Mouse (Mus musculus): ENCODE measurements around the gene Atg10.

Gene Atg10

DNA sequence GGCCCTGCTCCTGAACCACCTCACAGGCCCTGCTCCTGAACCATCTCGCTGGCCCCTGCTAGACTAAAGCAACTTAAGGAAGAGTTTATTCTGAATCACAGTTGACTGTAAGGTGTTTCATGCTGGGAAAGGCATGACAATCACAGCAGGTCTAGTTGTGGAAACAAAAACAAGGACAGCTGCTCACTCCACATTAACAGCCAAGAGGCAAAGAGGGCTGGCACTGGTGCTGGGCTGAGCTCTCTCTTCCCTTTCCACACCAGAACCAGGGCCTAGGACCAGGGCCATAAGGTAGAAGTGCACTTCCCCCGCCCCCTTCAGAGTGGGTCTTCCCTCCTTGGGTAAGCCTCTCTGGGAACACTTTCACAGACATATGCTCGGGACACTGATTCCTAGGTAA, 48.4 kb downstream of the Atg10 start:
- DNase-seq (ENCODE audit: low spot score), result no peak

DNA sequence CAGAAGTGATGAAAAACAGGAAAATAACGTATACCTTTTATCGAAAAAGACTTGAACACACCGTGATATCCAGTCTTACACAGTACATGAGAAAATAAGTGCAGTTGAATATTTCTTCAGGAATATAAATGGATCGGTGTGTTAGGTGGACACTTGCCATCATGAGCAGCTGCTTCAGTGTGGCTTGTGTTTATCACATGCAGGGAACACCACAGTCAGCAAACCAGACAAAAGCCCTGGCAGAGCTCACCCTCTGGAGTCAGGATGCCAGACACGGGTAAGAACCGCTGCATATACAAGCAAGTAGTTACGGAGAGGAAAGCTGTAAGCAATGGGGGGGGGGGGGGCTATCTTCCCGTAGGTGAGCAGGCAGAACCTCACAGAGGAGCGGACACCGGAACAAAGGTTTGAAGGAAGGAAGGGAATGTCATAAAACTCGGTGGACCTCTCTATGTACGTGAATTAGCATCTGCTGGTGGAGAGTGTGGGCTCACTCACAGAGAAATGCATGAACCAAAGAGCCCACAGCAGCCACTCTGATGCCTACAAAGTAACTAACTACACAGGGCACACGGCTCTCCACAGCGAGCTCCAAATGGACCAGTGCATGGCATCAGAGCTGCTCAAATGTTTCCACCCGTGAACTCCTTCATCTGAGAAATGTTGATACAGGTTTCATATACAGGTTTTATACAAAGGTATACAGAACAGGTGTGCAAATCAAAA, 51.8 kb downstream of the Atg10 start:
- no peak for DNase-seq (ENCODE audit: low spot score)

DNA sequence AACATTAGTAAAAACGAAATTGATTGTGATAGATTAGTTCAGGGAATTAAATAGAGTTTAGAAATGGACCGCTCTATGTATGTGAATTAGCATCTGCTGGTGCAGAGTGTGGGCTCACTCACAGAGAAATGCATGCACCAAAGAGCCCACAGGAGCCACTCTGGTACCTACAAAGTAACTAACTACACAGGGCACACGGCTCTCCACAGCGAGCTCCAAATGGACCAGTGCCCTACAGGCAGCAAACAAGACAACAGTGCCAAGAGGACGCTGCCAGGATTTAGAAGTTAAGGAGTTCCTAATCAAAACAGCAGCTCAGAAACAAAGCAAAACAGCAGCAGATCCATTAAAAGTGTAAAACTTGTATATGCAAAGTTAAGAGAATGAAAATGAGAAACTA, 52.6 kb downstream of the Atg10 start:
- no peak for DNase-seq (ENCODE audit: low spot score)

DNA sequence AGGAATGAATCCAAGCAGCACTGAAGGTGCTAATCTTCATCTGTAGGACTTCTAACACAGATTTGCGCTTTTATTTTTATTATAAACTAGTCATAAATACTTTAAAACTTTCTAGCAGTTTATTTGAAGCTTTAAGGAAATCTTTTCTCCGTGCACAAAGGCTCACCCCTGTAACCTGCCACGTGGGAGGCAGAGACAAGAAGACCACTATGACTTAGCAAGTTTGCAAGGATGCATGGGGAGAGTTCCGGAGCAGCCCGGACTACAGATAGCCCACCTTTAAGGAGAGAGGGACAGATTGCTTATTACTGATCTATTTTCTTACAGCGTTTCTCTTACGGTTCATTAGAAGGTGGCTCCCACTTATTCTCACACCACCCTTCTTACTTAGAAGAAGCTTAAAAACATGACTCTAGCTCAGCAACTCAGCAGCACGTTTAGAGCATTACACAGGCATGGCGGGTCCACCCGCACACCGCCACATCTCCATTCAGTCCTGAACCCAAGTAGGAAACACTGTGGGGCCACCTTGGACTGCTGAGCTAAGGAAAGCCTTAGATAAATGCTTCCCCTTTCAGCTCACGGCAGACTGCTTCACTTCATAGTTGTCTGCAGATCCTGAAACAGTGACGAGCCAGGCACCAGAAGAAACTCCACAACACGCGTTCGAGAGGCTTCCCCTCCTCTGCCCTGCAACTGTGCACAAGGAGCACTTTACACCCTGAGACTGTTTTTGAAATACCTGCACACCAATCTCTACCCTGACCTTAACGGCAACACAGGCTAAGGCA, 54.0 kb downstream of the Atg10 start:
- no peak for DNase-seq (ENCODE audit: low spot score)

DNA sequence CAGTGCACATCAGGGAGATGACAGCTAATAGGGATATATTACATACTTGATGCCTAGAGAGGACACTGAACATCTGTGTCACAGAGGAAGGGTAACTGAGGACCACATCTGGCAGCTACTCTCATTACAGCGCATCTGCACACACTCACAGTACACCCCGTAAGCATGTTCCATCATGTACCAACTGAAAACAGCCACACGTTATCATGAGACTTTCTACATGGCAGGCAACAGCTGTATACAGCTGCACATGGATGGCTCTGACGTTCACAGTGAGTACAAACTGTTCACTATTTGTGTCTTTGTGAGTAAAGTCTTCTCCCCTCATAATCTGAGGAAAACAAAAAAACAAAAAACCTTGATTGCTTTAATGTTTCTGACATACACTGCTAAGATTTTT, 55.3 kb downstream of the Atg10 start:
- DNase-seq (ENCODE audit: low spot score), result no peak

DNA sequence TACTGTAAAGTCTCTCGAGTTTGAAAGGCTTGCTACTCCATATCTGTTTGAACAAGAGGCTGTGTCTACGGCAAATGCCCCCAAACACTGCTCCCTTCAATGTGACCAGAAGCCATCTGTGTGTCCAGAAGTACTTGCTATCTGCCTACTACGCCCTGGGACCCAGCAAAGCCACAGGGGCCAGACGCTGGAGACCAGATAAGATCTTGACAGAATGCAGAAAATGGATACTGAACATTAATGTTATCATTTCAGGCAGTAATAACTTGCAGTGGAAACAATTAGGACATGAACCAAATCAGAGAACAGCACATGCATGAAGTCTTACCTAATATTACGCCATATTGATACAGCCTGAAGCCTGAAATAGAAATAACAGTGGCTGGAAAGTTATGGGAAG, 56.2 kb downstream of the Atg10 start:
- DNase-seq (ENCODE audit: low spot score), result no peak

DNA sequence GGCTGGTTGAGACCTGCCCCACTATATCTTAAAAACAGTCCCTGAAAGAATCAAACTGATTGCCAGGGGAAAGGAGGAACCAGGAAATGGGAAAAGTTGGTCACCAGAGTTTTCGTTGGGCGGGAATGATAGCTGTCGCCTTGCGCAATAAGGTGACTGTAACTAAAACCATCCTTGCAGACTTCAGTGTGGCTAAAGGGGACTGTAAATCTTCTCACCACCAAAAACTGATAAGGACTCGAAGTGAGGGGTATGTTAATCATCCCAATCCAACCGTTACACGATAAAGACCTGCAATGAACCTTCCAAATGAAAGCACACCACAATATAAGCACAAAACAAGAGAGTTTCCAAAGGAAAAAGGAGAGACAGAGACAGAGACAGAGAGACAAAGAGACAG, 57.5 kb downstream of the Atg10 start:
- no peak for DNase-seq (ENCODE audit: low spot score)

DNA sequence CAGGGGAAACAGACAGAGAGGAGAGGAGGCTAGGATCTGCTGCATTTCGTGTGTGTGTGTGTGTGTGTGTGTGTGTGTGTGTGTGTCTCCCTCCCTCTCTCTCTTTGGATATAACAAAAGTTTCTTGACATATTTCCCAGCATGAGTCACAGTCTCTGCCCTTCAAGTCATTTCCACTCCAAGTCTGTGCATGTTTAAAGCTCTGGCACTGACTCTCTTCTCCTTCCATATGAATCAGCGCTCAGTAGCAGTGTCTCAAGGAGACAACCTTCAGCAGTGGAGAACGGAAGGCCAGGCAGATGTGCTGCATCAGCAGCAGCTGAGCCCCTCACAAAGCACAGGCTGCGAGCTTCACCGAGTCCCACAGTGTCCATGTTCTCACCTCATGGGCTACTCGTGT, 58.6 kb downstream of the Atg10 start:
- DNase-seq (ENCODE audit: low spot score), result no peak

DNA sequence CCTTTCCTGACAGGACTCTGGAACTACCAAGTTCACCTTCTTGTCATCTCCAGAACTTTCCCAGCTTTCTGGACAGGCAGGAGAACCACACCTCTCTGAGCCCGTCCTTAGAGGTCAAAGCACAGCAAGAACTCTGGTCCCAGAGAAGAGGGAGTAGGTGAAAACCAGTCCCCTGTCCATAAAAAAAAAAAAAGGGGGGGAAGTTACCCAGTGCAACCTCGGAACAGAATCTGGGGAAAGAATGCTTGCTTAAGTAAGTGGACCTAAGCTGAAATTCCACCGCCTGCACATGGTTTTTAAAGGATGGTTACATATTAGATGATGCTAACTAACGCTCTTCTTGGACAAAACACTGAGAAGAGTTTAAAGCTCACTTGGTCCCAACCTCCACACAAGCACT, 60.5 kb downstream of the Atg10 start:
- DNase-seq (ENCODE audit: low spot score), result no peak

DNA sequence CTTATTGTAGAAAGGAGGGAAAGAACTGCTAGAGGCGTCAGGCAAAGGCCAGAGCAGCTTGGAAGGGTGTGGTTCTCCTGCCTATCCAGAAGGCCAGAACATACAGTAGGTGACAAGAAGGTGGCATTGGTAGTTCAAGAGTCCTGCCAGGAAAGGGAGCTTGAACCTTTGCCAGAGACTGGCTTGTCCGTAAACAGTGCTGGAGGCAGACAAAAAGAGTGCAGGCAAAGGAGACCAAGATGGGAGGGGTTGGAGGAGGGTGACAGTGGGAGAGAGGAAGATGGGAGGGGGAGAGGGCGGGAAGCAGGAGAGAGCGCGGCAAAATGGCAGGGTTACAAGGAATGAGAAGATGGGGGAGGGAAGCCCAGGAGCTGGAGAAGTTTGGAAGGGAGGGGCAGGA, 61.3 kb downstream of the Atg10 start:
- no peak for DNase-seq (ENCODE audit: low spot score)

DNA sequence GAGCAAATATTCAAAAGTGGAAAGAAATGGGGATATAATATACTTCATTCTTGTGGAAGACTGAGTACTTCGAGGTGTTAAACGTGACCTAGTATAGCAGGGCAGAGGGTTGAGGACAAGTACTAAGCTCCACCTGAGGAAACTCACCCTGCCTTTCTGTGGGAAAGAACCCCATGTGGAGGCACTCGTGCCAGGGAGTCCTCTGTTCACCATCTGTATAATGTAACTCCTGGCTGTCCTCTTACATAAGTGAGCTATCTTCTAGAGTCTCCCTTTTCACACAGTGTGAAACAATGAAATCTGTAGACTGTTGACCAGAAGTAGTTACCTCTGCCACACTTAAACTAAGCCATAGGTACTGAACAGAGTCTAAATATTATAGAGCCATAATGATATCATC, 63.2 kb downstream of the Atg10 start:
- no peak for DNase-seq (ENCODE audit: low spot score)

DNA sequence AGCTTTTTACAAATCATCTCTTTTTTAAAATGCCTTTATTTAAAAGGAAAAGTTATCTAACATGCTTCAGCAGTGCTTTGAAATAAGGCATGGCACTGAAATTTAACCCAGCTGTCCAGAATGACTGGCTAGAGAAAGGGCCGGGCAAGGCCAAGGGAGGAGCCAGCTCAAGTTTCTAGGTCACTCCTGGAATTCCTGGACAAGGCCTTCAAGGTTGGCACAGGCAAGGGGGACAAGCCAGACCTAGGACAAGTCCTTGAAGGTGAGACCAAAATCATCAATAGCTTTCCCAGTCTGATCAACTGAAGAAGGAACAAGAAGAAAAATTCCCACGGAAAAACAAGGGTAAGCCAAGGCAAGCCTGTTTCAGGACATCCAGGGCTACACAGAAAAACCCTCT, 63.9 kb downstream of the Atg10 start:
- no peak for DNase-seq (ENCODE audit: low spot score)

DNA sequence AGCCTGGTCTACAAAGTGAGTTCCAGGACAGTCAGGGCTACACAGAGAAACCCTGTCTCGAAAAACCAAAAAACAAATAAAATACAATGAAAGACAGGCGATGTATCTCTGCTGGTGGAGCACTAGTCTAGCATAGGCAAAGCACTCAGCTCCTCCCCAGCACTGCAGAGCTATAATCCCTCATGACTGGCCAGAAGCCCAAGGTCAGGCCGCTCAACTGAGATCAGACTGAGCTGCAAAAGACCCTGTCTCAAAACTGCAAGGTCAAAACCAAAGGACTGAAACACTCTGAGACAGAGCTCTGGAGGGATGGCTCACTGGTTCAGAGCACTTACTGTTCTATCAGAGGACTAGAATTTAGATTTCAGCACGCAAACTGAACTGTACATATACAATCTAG, 65.8 kb downstream of the Atg10 start:
- no peak for DNase-seq (ENCODE audit: low spot score)

DNA sequence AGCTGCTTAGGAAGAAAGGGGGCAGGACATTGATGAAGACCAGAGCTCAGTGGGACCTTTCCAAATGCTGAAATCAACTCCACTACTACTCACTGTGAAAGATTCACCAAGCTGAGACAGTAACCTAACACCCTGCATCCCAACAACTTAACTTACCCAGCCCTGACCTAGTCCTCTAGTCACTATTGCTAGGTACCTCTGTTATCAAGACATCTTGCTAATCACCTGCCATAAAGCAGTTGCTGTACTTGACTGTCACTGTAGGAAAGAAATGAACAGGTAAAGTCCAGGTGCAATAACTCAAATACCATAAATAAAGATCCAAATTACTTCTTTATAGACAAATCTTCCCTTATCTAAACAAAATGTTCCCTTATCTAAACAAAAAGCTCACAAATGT, 66.3 kb downstream of the Atg10 start:
- no peak for DNase-seq (ENCODE audit: low spot score)

DNA sequence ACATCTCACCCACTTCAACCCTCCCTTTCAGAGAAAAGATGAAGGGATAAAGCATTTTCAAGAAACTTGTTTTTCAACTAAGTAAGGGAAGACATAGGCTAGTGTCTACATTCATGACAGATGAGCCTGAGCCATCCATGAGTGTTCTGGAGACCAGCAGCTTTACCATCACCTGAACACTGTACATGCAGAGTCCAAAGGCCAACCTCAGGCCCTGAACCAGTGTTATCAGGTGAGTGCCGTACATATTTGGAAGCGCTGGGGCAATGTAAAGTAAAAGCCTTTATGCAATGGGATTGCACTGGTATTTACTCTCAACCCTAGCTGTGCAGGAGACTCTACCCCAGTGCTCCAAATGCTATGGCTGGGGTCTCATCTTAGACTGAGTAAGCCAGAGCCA, 66.8 kb downstream of the Atg10 start:
- no peak for DNase-seq (ENCODE audit: low spot score)

DNA sequence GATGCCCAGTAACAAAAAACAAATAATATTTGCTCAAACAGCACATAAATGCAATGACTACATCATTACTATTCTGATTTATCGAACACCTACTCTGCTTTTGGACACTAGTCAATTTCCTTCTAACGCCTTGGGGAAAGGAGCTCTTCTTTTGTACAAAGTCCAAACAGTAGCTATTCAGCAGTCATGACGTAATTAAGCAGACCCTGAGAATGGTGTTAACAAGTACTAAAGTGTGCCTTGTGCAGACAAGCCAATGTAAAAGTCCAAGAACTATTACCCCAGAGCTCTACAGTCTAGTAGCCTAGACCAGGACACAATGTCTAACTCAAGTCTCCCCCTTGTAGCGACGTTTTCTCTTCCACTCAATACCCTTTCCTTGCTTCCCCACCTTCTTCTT, 67.5 kb downstream of the Atg10 start:
- DNase-seq (ENCODE audit: low spot score), result no peak

DNA sequence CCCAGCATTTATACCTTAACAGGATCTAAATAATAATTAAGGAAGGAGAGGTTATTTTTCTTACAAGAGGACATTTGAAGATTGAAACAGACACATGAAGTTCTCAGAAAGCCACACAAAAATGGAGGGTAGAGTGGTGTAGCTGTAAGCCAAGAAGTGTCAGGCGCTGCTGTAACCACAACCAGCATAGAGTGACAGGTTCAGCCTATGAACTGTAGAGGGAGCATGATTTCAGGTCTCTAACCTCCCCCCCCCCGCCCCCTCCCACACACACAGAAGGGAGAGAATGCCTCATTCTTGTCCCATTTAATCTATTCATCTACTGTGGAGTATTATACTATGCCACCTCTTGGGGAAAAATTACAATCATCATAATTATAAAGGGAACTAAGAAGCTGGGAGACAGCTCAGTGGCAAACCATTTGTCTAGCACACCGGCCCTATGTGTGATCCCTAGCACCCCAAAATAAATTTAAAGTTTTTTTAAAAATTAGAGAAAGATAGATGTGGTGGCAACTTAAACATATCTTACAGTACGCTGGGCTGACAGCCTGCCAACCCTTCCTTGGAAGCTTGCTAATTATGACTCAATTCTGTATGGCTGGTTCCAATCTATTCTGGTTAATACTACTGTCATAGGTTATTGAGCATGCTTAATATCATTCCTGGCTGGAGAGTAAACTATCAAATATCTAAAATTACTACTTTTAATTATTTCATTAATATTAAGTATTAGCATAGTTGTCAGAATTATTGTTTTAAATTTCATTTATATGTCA, 68.2 kb downstream of the Atg10 start:
- no peak for DNase-seq (ENCODE audit: low spot score)

DNA sequence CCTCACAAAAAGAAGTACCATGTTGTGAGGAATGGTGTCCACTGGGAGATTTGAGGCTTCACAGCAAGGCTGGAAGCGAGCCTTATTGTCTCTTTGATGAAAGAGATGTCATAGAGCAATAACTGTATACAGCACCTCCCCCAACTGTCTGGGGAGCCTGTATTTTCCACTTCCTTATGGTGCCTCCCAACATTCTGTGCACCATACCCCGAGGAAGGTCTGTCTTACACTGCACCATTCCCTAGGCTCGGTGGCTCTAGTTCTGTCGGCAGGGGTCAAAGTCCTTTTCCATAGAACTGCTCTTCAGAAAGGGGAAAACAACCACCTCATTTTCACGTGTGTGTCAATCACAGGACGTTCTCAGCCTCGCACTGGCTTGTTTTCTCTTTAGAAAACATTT, 69.1 kb downstream of the Atg10 start:
- DNase-seq (ENCODE audit: low spot score), result no peak

DNA sequence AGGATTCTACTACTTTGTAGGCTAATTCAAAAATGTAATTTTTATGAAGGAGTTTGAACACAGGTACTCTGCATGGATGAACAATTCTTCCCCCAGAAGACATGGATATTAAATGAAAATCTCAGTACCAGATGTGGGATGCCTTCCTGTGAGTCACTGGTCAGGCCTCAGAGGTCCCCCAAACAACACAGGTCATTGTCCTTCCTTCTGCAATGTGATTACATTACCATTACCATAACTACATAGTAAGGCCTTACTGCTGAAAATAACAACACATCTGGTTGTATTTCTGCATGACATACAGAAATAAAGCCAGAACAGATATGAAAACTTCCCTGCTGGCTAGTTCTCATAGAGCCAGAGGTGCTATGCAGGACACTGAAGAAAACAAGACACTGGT, 87.4 kb downstream of the Atg10 start:
- no peak for DNase-seq (ENCODE audit: low spot score)

DNA sequence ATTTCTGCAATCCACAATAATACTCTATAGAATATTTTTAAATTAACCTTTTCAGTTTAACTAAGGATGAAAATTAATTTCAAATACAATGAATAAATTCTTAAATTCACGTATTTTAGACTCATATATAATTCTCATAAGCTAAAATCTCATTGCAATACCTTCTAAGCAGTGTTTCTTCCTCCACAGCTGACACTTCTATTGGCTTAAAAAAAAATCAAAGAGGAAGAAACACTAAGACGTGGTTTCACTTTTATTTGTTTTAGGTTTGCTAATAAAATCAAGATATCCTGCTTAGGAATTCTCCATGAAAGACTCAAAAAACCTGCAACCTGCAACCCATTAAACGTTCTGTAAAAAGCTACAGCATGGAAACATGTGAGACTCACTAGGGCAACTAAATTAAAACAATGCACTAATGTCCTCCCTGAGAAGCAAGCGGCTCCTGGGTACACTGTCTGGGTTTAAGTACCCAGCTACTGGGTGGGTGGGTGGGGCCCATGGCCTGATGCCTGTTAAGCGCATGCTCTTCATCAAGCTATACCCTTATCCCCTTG, 90.4 kb downstream of the Atg10 start:
- no peak for DNase-seq (ENCODE audit: low spot score)

DNA sequence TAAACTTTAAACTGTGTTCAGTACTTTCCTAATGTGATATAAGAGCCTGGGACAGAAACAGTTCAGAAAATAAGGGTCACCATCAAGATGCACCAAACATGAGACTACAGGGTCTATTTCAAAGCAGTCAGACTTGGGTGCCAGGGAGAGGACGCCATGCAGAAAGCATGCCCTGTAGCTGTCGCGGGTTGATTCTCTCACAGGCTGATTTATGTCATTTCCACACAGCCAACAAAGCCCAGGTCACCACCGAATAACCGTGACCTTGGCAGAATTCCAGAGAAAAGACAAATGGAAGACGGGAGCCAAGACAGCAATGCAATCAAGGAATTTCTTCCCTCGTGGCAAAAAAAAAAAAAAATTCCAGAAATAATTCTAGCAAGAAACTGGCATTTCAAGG, 94.7 kb downstream of the Atg10 start:
- peak; percentile 8 for DNase-seq (ENCODE audit: low spot score)

DNA sequence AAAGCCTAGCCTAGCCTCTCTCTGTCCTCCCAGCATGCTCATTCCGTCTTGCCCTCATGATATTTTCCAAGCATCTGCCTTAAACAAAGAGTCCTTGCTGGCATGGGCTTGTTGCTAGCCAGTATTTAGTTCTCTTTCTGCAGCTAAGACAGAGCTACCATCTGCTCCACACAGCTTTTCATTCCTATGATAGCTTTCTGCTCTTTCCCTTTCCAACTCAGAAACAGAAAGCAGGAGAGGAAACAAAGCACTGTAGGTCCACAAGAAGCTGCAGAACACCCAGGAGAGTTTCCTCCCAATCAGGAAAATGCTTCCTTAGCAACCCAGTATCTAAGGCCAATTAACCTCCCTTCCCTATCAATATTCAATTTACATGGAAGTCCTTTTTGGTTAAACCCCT, 95.2 kb downstream of the Atg10 start:
- no peak for DNase-seq (ENCODE audit: low spot score)

DNA sequence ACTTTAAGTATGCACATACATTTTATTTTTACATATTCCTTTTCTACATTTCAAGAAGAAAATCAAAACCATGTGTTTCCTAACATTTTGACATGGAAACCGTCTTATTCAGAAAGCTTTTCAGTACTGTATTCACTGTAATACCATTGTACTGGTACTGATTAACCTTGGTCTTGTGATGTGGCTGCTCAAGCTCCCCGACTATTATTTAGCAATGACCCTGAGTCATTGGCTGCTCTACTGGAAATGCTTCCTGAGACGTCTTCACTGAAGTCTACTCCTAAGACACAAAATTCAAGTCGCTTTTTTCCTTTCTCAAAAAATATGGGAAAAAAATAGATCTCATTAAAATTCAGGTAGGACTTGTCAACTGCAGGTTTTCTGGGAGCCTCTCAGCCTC, 105.6 kb downstream of the Atg10 start:
- no peak for DNase-seq (ENCODE audit: low spot score)
